Mouse (Mus musculus): ENCODE measurements around the gene Nfrkb. TPM values are rescaled to one million over a fixed set of nuclear protein-coding genes. Genes with fewer than 3 reads are reported as not detected.

Nfrkb gene
- polyA plus RNA-seq, 1 experiment from 2014 or later: 24.0 TPM

DNA sequence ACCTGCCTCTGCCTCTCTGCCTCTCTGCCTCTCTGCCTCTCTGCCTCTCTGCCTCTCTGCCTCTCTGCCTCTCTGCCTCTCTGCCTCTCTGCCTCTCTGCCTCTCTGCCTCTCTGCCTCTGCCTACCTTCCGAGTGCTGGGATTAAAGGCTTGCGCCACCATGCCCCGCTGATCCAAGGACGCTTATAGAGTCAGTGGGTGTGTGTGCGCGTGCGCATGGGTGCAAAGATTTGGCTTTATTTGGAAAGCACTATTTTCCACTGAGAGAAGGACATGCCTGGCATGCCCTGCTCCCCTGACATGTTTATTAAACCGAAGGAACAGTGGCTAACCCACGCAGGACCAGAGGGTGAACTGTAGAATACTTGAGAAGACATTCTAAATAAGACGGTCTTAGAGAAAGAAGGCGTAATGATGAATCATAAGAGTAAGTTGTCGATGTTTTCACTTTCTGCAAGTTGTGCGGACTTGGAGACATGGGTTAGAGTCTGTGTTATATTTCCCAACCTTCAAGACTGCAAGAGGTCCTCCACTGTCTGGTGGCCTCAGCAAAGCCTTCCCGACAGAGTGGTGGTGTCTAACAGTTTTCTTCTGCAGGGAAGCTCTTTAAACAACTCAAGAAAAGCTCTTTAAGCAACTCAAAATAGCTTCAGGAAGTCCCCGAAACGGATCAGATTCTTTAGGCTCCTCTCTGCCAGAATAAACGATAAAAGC, 1.0 kb upstream of the Nfrkb start:
- H3K27me3 ChIP-seq (ENCODE audit: poor library complexity, severe bottlenecking): no peaks in the 10 kb centered on the region
- WGBS: 86% methylated on average over 17 of the region's 17 CpGs

DNA sequence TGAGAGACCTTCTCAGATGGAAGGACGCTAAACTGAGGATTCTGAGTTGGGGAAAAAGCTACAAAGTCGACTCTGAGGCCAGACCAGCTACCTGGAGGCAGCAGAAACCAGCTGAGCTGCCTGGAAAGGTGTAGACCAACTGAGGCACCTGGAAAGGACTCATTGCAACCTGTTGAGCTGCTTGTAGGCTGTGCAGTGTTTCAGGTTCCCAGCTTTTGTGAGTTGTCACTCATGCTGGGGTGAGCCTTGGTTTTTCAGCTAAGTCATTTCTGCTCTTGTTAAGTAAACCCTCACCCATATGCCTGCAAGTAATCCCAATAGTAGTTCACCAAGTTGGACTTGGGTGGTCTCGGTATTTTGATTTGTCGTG, 507 bp upstream of the Nfrkb start:
- no peak for DNase-seq (ENCODE audit: extremely low spot score, low spot score)
- 31% methylated on average over 4 of the region's 4 CpGs for WGBS
- H3K27ac ChIP-seq: peak overlapping the region; percentile 94

More for the DNA sequence above, 1.0 kb upstream of the Nfrkb start:
- H3K36me3 ChIP-seq (replicated peaks): peaks cover 13% of the 10 kb centered on the region
- no peak for DNase-seq (ENCODE audit: extremely low spot score, low spot score)
- H3K4me1 ChIP-seq: peaks cover 19% of the 10 kb centered on the region
- no peaks in the 10 kb centered on the region for H3K9me3 ChIP-seq
- H3K27ac ChIP-seq: no peak overlapping the region
- peak overlapping the region; percentile 90; the same call in 1 of the 2 replicates for H3K4me3 ChIP-seq

DNA sequence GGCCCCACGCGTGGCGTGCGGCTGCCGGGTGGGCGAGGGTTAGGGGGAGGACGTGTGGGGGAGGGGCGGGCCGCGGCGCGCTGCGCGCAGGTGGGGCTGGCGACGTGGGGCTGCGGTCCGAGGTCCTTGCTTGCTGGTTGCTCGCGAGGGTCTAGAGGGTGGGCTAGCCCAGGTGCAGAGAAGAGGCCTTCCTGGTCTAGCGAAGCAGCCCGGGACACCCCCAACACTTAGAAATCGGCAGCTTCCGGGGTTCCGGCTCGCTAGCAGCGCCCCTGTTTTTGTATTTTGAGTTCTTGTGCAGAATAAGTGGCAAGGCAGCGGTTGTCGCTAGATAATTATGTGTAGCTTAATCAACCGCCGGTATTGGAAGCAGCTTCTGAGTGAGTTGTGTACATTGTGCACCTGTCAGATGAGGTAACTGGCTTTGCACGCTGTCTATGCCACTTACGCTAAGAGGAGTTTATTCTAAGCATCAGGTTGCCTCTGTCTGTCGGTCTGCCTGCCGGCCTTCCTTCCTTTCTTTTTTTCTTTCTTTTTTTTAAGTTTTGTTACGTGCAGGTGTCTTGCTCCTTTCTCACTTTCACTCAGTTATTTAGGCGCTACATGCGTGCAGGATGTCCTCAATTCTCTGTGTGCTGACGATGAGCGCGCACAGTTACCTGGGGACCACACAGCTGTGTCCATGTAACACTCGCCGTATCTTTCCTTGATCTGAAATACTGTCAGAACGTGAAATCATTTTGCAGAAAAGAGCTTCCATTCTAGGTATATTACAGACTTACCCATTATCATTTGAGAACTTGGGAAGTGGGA, 582 bp downstream of the Nfrkb start:
- H3K36me3 ChIP-seq (replicated peaks): peaks cover 30% of the 10 kb centered on the region
- peak overlapping the region; percentile 90 for H3K4me3 ChIP-seq
- peak overlapping the region; percentile 94 for H3K27ac ChIP-seq

More for the DNA sequence above, 507 bp upstream of the Nfrkb start:
- Histone ChIP-seq H3K27me3 (ENCODE audit: poor library complexity, severe bottlenecking) (no peaks in the 10 kb centered on the region), H3K36me3 (replicated peaks) (peaks cover 19% of the 10 kb centered on the region), H3K4me1 (peaks cover 19% of the 10 kb centered on the region), H3K4me3 (peak overlapping the region; percentile 90), H3K9me3 (no peaks in the 10 kb centered on the region)

DNA sequence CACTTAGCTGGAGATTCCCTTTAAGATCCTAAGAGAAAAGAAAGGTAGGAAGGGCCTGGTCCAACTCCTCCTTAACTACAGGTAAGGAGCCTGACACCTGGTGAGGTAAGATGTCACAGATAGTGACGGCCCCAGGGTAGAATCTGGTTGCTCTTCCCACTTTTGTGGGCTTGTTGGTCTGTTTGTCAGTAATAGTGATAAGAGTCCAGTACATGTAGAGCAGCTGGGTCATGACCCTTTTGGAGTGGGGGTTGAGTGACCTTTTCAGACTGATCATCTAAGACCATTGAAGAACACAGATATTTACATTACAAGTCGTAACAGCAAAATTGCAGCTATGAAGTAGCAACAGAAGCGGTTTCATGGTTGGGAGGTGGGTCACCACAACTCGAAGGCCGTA, 1.2 kb downstream of the Nfrkb start:
- Histone ChIP-seq H3K27ac (no peak overlapping the region), H3K27me3 (ENCODE audit: poor library complexity, severe bottlenecking) (no peaks in the 10 kb centered on the region), H3K9me3 (no peaks in the 10 kb centered on the region), H3K4me1 (peaks cover 19% of the 10 kb centered on the region), H3K4me3 (peak overlapping the region; percentile 90), H3K36me3 (replicated peaks) (peaks cover 36% of the 10 kb centered on the region)
- DNase-seq (ENCODE audit: extremely low spot score, low spot score): no peak
- WGBS: 91% methylated on average over 5 of the region's 5 CpGs

More for the DNA sequence above, 582 bp downstream of the Nfrkb start:
- Histone ChIP-seq H3K9me3 (no peaks in the 10 kb centered on the region), H3K4me1 (peaks cover 19% of the 10 kb centered on the region), H3K27me3 (ENCODE audit: poor library complexity, severe bottlenecking) (no peaks in the 10 kb centered on the region)
- no peak for DNase-seq (ENCODE audit: extremely low spot score, low spot score)
- 12% methylated on average over 40 of the region's 44 CpGs for WGBS

DNA sequence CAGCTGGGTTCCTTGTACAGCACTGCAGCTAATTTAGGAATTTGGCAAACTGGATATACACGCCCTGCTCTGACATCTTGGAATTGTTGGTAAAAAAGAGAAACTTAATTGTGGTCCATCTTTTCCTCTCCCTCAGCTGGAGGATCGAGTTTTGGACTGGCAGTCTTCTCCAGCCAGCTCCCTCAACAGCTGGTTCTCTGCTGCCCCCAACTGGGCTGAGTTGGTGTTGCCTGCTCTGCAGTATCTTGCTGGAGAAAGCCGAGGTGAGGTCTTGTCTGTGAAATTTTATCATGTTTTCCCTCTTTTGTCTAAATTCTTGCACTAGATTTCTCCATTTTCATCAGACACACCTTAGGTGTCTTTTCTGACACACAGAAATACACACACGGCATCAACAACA, 14.4 kb downstream of the Nfrkb start:
- H3K36me3 ChIP-seq (replicated peaks): peaks cover 100% of the 10 kb centered on the region
- no peak overlapping the region for H3K27ac ChIP-seq
- no peaks in the 10 kb centered on the region for H3K9me3 ChIP-seq
- 62% methylated on average over 4 of the region's 4 CpGs for WGBS
- H3K4me3 ChIP-seq: no peak overlapping the region
- peak; percentile 48 for DNase-seq (ENCODE audit: extremely low spot score, low spot score)
- H3K27me3 ChIP-seq (ENCODE audit: poor library complexity, severe bottlenecking): no peaks in the 10 kb centered on the region
- H3K4me1 ChIP-seq: no peaks in the 10 kb centered on the region

DNA sequence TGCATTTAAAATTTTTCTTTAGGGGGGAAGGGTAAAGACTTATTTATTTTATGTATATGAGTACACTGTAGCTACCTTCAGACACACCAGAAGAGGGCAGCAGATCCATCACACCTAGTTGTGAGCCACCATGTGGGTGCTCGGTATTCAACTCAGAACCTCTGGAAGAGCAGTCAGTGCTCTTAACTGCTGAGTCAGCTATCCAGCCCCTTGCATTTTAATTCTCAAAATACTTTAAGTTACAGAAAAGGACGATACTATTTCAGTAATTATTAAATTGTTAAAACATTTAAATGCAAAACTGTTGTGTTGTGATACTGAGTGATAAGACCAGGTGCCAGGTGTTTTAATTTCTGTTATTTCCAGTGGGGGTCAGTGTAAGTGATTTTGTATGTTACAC, 18.3 kb downstream of the Nfrkb start:
- peaks cover 92% of the 10 kb centered on the region for H3K36me3 ChIP-seq (replicated peaks)
- 90% methylated on average over 2 of the region's 2 CpGs for WGBS
- no peak for DNase-seq (ENCODE audit: extremely low spot score, low spot score)

DNA sequence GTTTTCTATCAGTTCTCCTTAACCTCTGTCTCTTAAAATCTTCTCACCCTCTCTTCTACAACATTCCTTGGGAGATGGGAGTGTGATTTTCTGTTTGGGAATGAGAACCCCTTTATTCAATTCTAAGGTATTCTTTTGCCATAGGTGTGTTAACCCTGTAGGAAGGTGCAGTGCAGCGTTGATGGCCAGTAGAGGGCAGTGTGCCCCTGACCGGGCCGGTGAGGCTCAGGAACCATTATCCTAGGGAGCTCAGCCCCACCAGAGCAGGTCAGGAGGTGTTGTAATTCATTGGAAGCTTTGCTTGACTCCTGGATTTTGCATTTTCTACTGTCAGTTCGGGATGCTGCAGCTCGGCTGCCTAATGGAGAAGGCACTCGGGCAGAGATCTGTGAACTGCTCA, 19.2 kb downstream of the Nfrkb start:
- H3K27ac ChIP-seq: no peak overlapping the region
- H3K4me1 ChIP-seq: no peaks in the 10 kb centered on the region
- peak; percentile 21 for DNase-seq (ENCODE audit: extremely low spot score, low spot score)
- 59% methylated on average over 6 of the region's 6 CpGs for WGBS
- no peak overlapping the region for H3K4me3 ChIP-seq
- H3K27me3 ChIP-seq (ENCODE audit: poor library complexity, severe bottlenecking): no peaks in the 10 kb centered on the region
- H3K36me3 ChIP-seq (replicated peaks): peaks cover 92% of the 10 kb centered on the region
- no peaks in the 10 kb centered on the region for H3K9me3 ChIP-seq

More for the DNA sequence above, 18.3 kb downstream of the Nfrkb start:
- Histone ChIP-seq H3K4me3 (no peak overlapping the region), H3K27ac (no peak overlapping the region), H3K9me3 (no peaks in the 10 kb centered on the region), H3K4me1 (no peaks in the 10 kb centered on the region), H3K27me3 (ENCODE audit: poor library complexity, severe bottlenecking) (no peaks in the 10 kb centered on the region)

DNA sequence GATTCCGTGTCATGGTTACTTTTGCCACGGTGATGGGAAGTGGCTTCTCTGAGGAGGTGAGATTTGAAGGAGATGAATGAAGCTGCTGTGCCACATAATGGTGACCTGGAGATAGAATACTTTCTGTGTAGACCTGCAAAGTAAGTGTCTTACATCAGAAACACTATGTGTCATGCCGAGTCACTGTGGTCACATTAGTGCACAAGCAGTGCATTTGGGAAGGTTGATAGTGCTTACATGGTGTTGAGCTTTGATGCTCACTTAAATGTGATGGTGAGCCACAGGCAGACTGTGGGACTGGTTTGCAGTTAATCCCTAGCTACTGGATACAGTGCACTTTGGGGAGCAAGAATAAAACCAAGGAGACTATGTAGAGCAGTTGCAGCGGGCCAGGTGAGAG, 26.2 kb downstream of the Nfrkb start:
- Histone ChIP-seq H3K4me3 (no peak overlapping the region), H3K9me3 (no peaks in the 10 kb centered on the region), H3K27ac (no peak overlapping the region), H3K4me1 (no peaks in the 10 kb centered on the region), H3K27me3 (ENCODE audit: poor library complexity, severe bottlenecking) (no peaks in the 10 kb centered on the region), H3K36me3 (replicated peaks) (peaks cover 96% of the 10 kb centered on the region)
- WGBS: 95% methylated on average over 4 of the region's 4 CpGs
- no peak for DNase-seq (ENCODE audit: extremely low spot score, low spot score)

DNA sequence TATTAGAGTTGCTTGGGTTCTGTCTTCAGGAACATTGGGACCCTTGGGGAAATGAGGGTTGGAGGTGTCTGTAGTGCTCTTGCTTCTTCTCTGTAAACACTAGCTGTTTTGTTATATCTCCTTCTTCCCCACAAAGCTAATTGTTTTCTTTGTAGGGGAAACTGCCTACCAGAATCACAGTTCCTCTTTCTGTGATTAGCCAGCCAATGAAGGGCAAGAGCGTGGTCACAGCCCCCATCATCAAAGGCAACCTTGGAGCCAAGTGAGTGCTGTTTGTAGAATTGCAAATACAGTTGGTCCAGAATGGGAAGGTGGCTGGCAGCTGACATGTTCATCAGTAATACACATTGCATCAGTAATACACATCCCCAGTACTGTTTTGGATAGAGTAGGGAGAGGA, 32.8 kb downstream of the Nfrkb start:
- Histone ChIP-seq H3K9me3 (no peaks in the 10 kb centered on the region), H3K4me3 (no peak overlapping the region), H3K27me3 (ENCODE audit: poor library complexity, severe bottlenecking) (no peaks in the 10 kb centered on the region), H3K4me1 (no peaks in the 10 kb centered on the region), H3K36me3 (replicated peaks) (peaks cover 95% of the 10 kb centered on the region), H3K27ac (no peak overlapping the region)
- 97% methylated on average over 1 of the region's 1 CpGs for WGBS
- DNase-seq (ENCODE audit: extremely low spot score, low spot score): no peak

DNA sequence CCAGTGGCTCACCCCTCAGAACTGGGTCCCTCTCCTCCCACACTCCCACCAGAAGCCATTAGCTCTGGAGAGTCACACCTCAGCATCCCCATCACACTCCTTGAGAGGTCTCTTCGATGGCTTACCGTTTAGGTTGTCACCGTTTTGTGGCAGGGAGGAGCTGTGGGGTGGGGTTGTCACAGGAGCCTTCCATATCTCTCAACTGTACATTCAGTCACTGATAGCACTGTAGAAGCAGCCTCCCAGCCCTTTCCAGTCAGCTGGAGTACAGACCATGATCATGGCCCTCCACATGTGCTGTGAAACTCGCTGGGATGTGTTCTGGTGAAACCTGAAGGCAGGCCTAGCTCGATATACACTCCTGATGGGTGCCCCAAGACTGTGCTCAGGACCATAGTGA, 36.2 kb downstream of the Nfrkb start:
- Histone ChIP-seq H3K4me1 (peaks cover 2% of the 10 kb centered on the region), H3K9me3 (no peaks in the 10 kb centered on the region), H3K36me3 (replicated peaks) (peaks cover 68% of the 10 kb centered on the region), H3K27me3 (ENCODE audit: poor library complexity, severe bottlenecking) (no peaks in the 10 kb centered on the region), H3K4me3 (no peak overlapping the region), H3K27ac (no peak overlapping the region)
- no peak for DNase-seq (ENCODE audit: extremely low spot score, low spot score)
- 90% methylated on average over 5 of the region's 5 CpGs for WGBS

DNA sequence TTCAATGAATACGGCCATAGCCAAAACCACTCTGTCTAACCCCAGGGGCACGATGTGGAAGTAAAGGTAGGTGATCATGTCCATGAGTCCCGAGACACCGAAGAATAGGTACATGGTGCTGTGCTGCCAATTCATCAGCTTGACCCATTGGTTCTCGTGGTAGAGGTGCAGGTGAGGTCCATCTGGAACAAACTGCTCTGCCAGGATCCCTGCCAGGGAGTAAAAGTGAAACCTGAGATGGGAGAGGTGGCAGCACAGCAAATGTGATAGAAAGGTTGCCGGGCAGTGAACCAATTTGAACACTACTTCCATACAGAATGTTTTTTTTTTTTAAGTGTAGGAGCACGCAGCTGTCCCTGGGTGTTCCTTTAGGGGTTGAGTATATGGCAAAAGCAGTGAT, 43.0 kb downstream of the Nfrkb start:
- no peak overlapping the region for H3K4me3 ChIP-seq
- no peaks in the 10 kb centered on the region for H3K9me3 ChIP-seq
- DNase-seq (ENCODE audit: extremely low spot score, low spot score): no peak
- H3K36me3 ChIP-seq (replicated peaks): peaks cover 5% of the 10 kb centered on the region
- WGBS: 90% methylated on average over 7 of the region's 7 CpGs
- H3K27me3 ChIP-seq (ENCODE audit: poor library complexity, severe bottlenecking): no peaks in the 10 kb centered on the region
- H3K4me1 ChIP-seq: peaks cover 14% of the 10 kb centered on the region
- H3K27ac ChIP-seq: no peak overlapping the region

DNA sequence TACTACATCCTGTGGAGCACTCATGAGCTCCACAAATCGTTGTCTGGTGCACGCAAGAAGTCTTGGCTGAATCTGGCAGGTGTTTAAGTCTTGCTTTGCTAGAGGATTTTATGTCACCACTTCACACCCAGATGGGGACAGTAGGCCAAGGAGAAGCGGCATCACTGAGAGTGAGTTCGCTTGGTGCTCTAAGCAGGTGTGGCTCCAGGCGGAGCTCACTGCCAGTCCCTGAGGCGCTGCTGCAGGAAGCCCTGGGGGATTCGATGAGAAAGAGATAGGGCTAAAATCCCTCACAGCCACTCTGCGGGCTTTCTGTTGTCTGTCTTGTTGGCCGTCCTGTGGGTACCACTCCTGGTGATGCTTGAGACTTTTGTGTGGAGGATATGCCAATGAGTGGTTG, 44.0 kb downstream of the Nfrkb start:
- Histone ChIP-seq H3K9me3 (no peaks in the 10 kb centered on the region), H3K27ac (no peak overlapping the region), H3K4me3 (no peak overlapping the region), H3K4me1 (peaks cover 14% of the 10 kb centered on the region), H3K27me3 (ENCODE audit: poor library complexity, severe bottlenecking) (no peaks in the 10 kb centered on the region), H3K36me3 (replicated peaks) (no peaks in the 10 kb centered on the region)
- DNase-seq (ENCODE audit: extremely low spot score, low spot score): no peak
- 72% methylated on average over 9 of the region's 9 CpGs for WGBS

DNA sequence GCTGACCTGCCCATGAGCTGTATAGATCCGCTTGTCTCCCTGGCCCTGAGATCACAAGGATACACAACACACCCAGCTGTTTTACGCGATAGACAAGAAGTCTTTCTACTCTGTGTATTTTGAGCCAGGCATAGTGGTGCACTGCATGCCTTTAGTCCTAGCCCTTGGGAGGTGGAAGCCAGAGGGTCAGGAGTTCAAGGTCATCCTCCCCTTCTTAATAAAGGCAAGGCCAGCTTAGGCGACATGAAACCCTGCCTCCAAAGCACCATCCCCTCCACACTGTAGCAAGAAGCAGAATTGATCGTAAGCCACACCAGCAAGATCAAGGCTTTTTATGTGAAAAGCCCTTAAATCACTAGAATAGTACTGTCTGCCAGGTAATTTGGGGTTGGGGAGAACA, 45.8 kb downstream of the Nfrkb start:
- Histone ChIP-seq H3K27ac (no peak overlapping the region), H3K9me3 (no peaks in the 10 kb centered on the region), H3K36me3 (replicated peaks) (no peaks in the 10 kb centered on the region), H3K4me1 (peaks cover 14% of the 10 kb centered on the region), H3K4me3 (no peak overlapping the region), H3K27me3 (ENCODE audit: poor library complexity, severe bottlenecking) (no peaks in the 10 kb centered on the region)
- DNase-seq (ENCODE audit: extremely low spot score, low spot score): no peak
- 82% methylated on average over 5 of the region's 5 CpGs for WGBS

All from forebrain, embryonic 10.5 days (tissue).